Mouse (Mus musculus) intestine, postnatal 0 days (tissue): ENCODE data around the gene Dynll1. TPM values are rescaled to one million over a fixed set of nuclear protein-coding genes. Genes with fewer than 3 reads are reported as not detected.

Source experiments
- ATAC-seq: fragments of 200-750 bp; cut with Nextera tagmentation; 2 replicates; pipeline ENCODE4 v1.8.0; 2017; ENCODE audit warnings: mild to moderate bottlenecking, moderate TSS enrichment, moderate library complexity
- H3K27ac ChIP-seq: fragments of 300-500 bp; sonication (generic); 2 replicates; pipeline ENCODE4 v1.5.1; 2014; ENCODE audit warnings: mild to moderate bottlenecking, low read depth, low read length, moderate library complexity
- H3K27me3 ChIP-seq: fragments of 300-500 bp; sonication (generic); replicated peaks from 2 replicates; pipeline ENCODE4 v1.6.1; 2014; ENCODE audit warnings: low read length, mixed read lengths; ENCODE audit not compliant: control insufficient read depth, insufficient read depth
- H3K36me3 ChIP-seq: fragments of 300-500 bp; sonication (generic); 2 replicates; pipeline ENCODE4 v1.6.1; 2014; ENCODE audit warnings: mild to moderate bottlenecking, moderate library complexity; ENCODE audit not compliant: control insufficient read depth, insufficient read depth
- H3K4me1 ChIP-seq: fragments of 300-500 bp; sonication (generic); replicated peaks from 2 replicates; pipeline ENCODE4 v1.6.1; 2014; ENCODE audit warnings: antibody characterized with exemption, low read length, mixed read lengths; ENCODE audit not compliant: control insufficient read depth, insufficient read depth
- H3K4me2 ChIP-seq: fragments of 300-500 bp; sonication (generic); replicated peaks from 2 replicates; pipeline ENCODE4 v1.6.1; 2014; ENCODE audit warnings: low read depth, mild to moderate bottlenecking, moderate library complexity
- H3K4me3 ChIP-seq: fragments of 300-500 bp; sonication (generic); 2 replicates; pipeline ENCODE4 v1.5.1; 2014; ENCODE audit warnings: low read depth, low read length
- H3K9ac ChIP-seq: fragments of 300-500 bp; sonication (generic); 2 replicates; pipeline ENCODE4 v1.6.1; 2014; ENCODE audit warnings: mild to moderate bottlenecking, low read depth, low read length
- H3K9me3 ChIP-seq: fragments of 300-500 bp; sonication (generic); 2 replicates; pipeline ENCODE4 v1.6.1; 2016; ENCODE audit warnings: mixed run types; ENCODE audit not compliant: control insufficient read depth
- CTCF ChIP-seq: sonication (generic); IDR thresholded peaks from 2 replicates; pipeline ENCODE4 v1.5.1; 2016; ENCODE audit warnings: low read depth, mild to moderate bottlenecking, control low read depth, antibody characterized with exemption, moderate library complexity
- WGBS: fragments of 180-500 bp; shearing (Covaris S2); extraction: QIAGEN DNeasy Blood & Tissue Kit; methylation state at CpG from one replicate; pipeline ENCODE4 v1.1.7; 2014; 5-methylcytosine and 5-hydroxymethylcytosine counted together
- polyA plus RNA-seq: library from polyadenylated mRNA; unstranded; fragments of >200 nt; fragmentation: Nextera tagmentation; extraction: Ambion mirVana; gene quantifications from 2 replicates; pipeline ENCODE4 v1.2.1, GENCODE M21; 2015

Dynll1 gene
- polyA plus RNA-seq, 1 experiment from 2014 or later, result 539 TPM

- no peak overlapping the region for H3K9ac ChIP-seq
- TF ChIP-seq CTCF, result no peak
- no peaks in the 10 kb centered on the region for H3K27me3 ChIP-seq
- no peak overlapping the region for H3K27ac ChIP-seq
- ATAC-seq, result no peak
- 88% methylated on average over 5 of the region's 5 CpGs for WGBS
- peaks cover 10% of the 10 kb centered on the region; the same call in 1 of the 2 replicates for H3K36me3 ChIP-seq
- no peak overlapping the region for H3K4me3 ChIP-seq
- H3K4me2 ChIP-seq, result no peak overlapping the region
- no peaks in the 10 kb centered on the region for H3K9me3 ChIP-seq
- H3K4me1 ChIP-seq, result 0 out of 2 replicates have a peak, but pooled peaks cover 6% of the 10 kb centered on the region
Measured at GRCm38 (mm10) chr5:115266340-115266739, 34.5 kb downstream of the Dynll1 start.

GRCm38 (mm10) chr5:115262502-115263291, 38.1 kb downstream of the Dynll1 start:
- H3K9ac ChIP-seq, result no peak overlapping the region
- 69% methylated on average over 14 of the region's 14 CpGs for WGBS
- H3K27ac ChIP-seq, result no peak overlapping the region
- H3K36me3 ChIP-seq, result peaks cover 34% of the 10 kb centered on the region
- no peaks in the 10 kb centered on the region for H3K9me3 ChIP-seq
- H3K27me3 ChIP-seq, result no peaks in the 10 kb centered on the region
- ATAC-seq, result no peak
- H3K4me1 ChIP-seq, result no peaks in the 10 kb centered on the region
- no peak for TF ChIP-seq CTCF
- H3K4me2 ChIP-seq, result no peak overlapping the region
- H3K4me3 ChIP-seq, result no peak overlapping the region

DNA sequence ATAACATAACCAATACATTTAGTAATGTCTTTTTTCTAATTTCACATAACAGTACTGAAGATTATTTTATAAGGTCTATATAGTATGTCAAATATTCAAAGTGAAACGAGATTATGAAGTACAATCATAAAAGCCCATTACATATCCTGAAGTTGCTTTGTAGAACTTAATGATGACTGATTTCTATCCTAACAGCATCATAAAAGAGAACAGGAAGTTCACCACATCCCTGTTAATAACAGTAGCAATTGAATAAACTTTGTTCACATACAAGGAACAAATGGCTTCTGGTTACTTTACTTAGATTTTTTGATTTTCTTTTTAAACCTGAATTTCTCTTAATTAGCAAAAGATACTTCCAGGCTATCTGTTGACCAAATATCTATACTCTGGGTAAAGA, 38.9 kb downstream of the Dynll1 start:
- H3K4me2 ChIP-seq, result no peak overlapping the region
- H3K27ac ChIP-seq, result no peak overlapping the region
- H3K9ac ChIP-seq, result no peak overlapping the region
- H3K36me3 ChIP-seq, result peaks cover 42% of the 10 kb centered on the region
- WGBS, result 33% methylated on average over 1 of the region's 1 CpGs
- no peaks in the 10 kb centered on the region for H3K27me3 ChIP-seq
- no peak for ATAC-seq
- H3K4me3 ChIP-seq, result no peak overlapping the region
- no peak for TF ChIP-seq CTCF
- H3K9me3 ChIP-seq, result no peaks in the 10 kb centered on the region
- H3K4me1 ChIP-seq, result no peaks in the 10 kb centered on the region

DNA sequence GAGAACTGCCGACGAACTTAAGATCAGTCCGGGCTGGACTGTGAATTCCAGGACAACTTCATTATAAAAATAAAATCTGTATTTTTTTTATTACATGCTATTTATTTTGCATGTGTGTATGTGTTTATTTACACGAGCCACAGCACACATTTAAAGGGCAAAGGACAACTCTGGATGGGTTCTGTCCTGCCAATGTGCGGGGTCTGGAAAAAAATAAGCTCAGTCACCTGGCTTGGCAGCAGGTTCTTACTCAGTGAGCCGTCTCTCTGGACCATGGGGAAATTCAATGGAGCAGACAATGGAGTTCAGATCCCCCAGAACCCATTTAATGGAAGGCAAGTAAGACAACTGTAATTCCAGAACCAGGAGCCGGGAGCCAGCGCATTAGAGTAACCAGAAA, 39.7 kb downstream of the Dynll1 start:
- Histone ChIP-seq H3K36me3 (peaks cover 45% of the 10 kb centered on the region), H3K27me3 (no peaks in the 10 kb centered on the region), H3K4me2 (no peak overlapping the region), H3K9me3 (no peaks in the 10 kb centered on the region), H3K27ac (no peak overlapping the region), H3K9ac (no peak overlapping the region), H3K4me1 (no peaks in the 10 kb centered on the region), H3K4me3 (no peak overlapping the region)
- WGBS, result 87% methylated on average over 8 of the region's 8 CpGs
- no peak for ATAC-seq
- no peak for TF ChIP-seq CTCF

- H3K27me3 ChIP-seq, result no peaks in the 10 kb centered on the region
- no peaks in the 10 kb centered on the region for H3K4me1 ChIP-seq
- 74% methylated on average over 6 of the region's 6 CpGs for WGBS
- no peak for ATAC-seq
- TF ChIP-seq CTCF, result no peak
- H3K27ac ChIP-seq, result no peak overlapping the region
- H3K36me3 ChIP-seq, result peaks cover 50% of the 10 kb centered on the region
- H3K9ac ChIP-seq, result no peak overlapping the region
- no peaks in the 10 kb centered on the region for H3K9me3 ChIP-seq
- H3K4me3 ChIP-seq, result no peak overlapping the region
- no peak overlapping the region for H3K4me2 ChIP-seq
Measured at GRCm38 (mm10) chr5:115260356-115260755, 40.4 kb downstream of the Dynll1 start.

- peaks cover 54% of the 10 kb centered on the region for H3K36me3 ChIP-seq
- H3K9ac ChIP-seq, result no peak overlapping the region
- ATAC-seq, result peak; percentile 31; the same call in 1 of the 2 replicates
- peak overlapping the region; percentile 15; the same call in 1 of the 2 replicates for H3K27ac ChIP-seq
- TF ChIP-seq CTCF, result no peak
- WGBS, result 62% methylated on average over 10 of the region's 10 CpGs
- no peaks in the 10 kb centered on the region for H3K4me1 ChIP-seq
- no peak overlapping the region for H3K4me2 ChIP-seq
- no peak overlapping the region for H3K4me3 ChIP-seq
- H3K27me3 ChIP-seq, result no peaks in the 10 kb centered on the region
- no peaks in the 10 kb centered on the region for H3K9me3 ChIP-seq
Measured at GRCm38 (mm10) chr5:115256909-115257546, 43.8 kb downstream of the Dynll1 start.
